Mouse (Mus musculus): ENCODE data around the gene Slc40a1. TPM values are rescaled to one million over a fixed set of nuclear protein-coding genes. Genes with fewer than 3 reads are reported as not detected.

Gene Slc40a1
- polyA plus RNA-seq (2015; fragmentation: Illumina TruSeq; extraction: RNeasy Lipid Tissue Mini Kit (QIAGEN cat#74804); ENCODE audit: low read depth, low replicate concordance), result 9.7 TPM

GRCm38 (mm10) chr1:45926393-45926763 is at the start of gene Slc40a1:
TSS of gene Slc40a1 (minus strand) at chr1:45926523.

GRCm38 (mm10) chr1:45890173-45890572 is 36.1 kb downstream of the Slc40a1 start, which contains the start of gene Gm5269:
TSS of gene Gm5269 (minus strand) at chr1:45890273.

Other genes starting within 250 kb of the Slc40a1 start
- 39.7 TPM for gene Wdr75, start 131.4 kb downstream of the Slc40a1 start, polyA plus RNA-seq (2015; fragmentation: Illumina TruSeq; extraction: RNeasy Lipid Tissue Mini Kit (QIAGEN cat#74804); ENCODE audit: low read depth, low replicate concordance)
- gene Gm5269, start 36.2 kb downstream of the Slc40a1 start, polyA plus RNA-seq (2015; fragmentation: Illumina TruSeq; extraction: RNeasy Lipid Tissue Mini Kit (QIAGEN cat#74804); ENCODE audit: low read depth, low replicate concordance), result not detected
- gene Dnah7b, start 139.8 kb upstream of the Slc40a1 start, polyA plus RNA-seq (2015; fragmentation: Illumina TruSeq; extraction: RNeasy Lipid Tissue Mini Kit (QIAGEN cat#74804); ENCODE audit: low read depth, low replicate concordance), result 2.7 TPM